Mouse (Mus musculus) thymus, adult 2 months (tissue): ENCODE results near the gene Ugt1a6a. TPM values are rescaled to one million over a fixed set of nuclear protein-coding genes. Genes with fewer than 3 reads are reported as not detected.
"Not testable (repeated sequence)": the region's sequence is repeated elsewhere in the genome, so short reads cannot be mapped to it uniquely, and the experiment has no call there.

ENCODE experiments used
- DNase-seq: peaks from one replicate; pipeline ENCODE4 v3.0.0; 2021
- H3K27ac ChIP-seq: fragments of 200-500 bp; 2 replicates; pipeline ENCODE4 v1.5.1; 2012; ENCODE audit warnings: low read length, control low read depth; ENCODE audit not compliant: control insufficient read depth, insufficient read depth
- H3K27me3 ChIP-seq: fragments of 200-500 bp; 2 replicates; pipeline ENCODE4 v1.6.1; 2012; ENCODE audit warnings: mild to moderate bottlenecking, low read length, moderate library complexity, mixed read lengths; ENCODE audit not compliant: control insufficient read depth, insufficient read depth
- H3K36me3 ChIP-seq: fragments of 200-500 bp; 2 replicates; pipeline ENCODE4 v1.6.1; 2012; ENCODE audit warnings: mild to moderate bottlenecking, low read length, moderate library complexity; ENCODE audit not compliant: control insufficient read depth, insufficient read depth
- H3K4me1 ChIP-seq: fragments of 200-500 bp; replicated peaks from 2 replicates; pipeline ENCODE4 v1.6.1; 2012; ENCODE audit warnings: low read length; ENCODE audit not compliant: control insufficient read depth, insufficient read depth
- H3K4me3 ChIP-seq: fragments of 200-500 bp; 2 replicates; pipeline ENCODE4 v1.5.1; 2012; ENCODE audit warnings: mild to moderate bottlenecking, low read length, control low read depth, moderate library complexity; ENCODE audit not compliant: control insufficient read depth, insufficient read depth
- CTCF ChIP-seq: fragments of 200-500 bp; IDR thresholded peaks from 2 replicates; pipeline ENCODE4 v1.5.1; 2012; ENCODE audit warnings: mild to moderate bottlenecking, control low read depth, low read length, moderate library complexity, borderline replicate concordance; ENCODE audit not compliant: control insufficient read depth, poor library complexity, insufficient read depth; ENCODE audit errors: extremely low read depth
- POLR2A ChIP-seq: fragments of 200-500 bp; IDR thresholded peaks from 2 replicates; pipeline ENCODE4 v1.6.1; 2012; ENCODE audit warnings: mild to moderate bottlenecking, low read length, control low read depth, moderate library complexity; ENCODE audit not compliant: control insufficient read depth, poor library complexity, insufficient read depth; ENCODE audit errors: extremely low read depth
- WGBS: fragments of 180-500 bp; shearing (Covaris S2); methylation state at CpG from one replicate; pipeline ENCODE4 v1.1.7; 2018; 5-methylcytosine and 5-hydroxymethylcytosine counted together
- polyA plus RNA-seq: library from polyadenylated mRNA; depleted of rRNA; stranded (reverse); fragments of >200 nt; gene quantifications from 2 replicates; pipeline ENCODE4 v1.2.3, GENCODE M21; 2012

The Ugt1a6a gene
- polyA plus RNA-seq, 1 experiment = 3.8 TPM

GRCm38 (mm10) chr1:88223591-88223990 lies 89.0 kb downstream of the Ugt1a6a start:
- Histone ChIP-seq H3K4me1 (no peaks in the 10 kb centered on the region), H3K27me3 (no peaks in the 10 kb centered on the region), H3K27ac (no peak overlapping the region), H3K36me3 (no peaks in the 10 kb centered on the region), H3K4me3 (no peak overlapping the region)
- peak; percentile 6 for DNase-seq
- 55% methylated on average over 1 of the region's 1 CpGs for WGBS
- no peak for TF ChIP-seq CTCF
- TF ChIP-seq POLR2A = no peak

GRCm38 (mm10) chr1:88224029-88224776 lies 89.6 kb downstream of the Ugt1a6a start:
- Histone ChIP-seq H3K4me1 (no peaks in the 10 kb centered on the region), H3K27me3 (no peaks in the 10 kb centered on the region), H3K36me3 (no peaks in the 10 kb centered on the region), H3K27ac (no peak overlapping the region), H3K4me3 (no peak overlapping the region)
- 73% methylated on average over 2 of the region's 2 CpGs for WGBS
- peak; percentile 3 for DNase-seq
- TF ChIP-seq POLR2A (no peak), CTCF (no peak)

- DNase-seq = not testable (repeated sequence)
Observed at GRCm38 (mm10) chr1:88225301-88225700, 90.7 kb downstream of the Ugt1a6a start.

GRCm38 (mm10) chr1:88225741-88226140 lies 91.1 kb downstream of the Ugt1a6a start:
- H3K27ac ChIP-seq = no peak overlapping the region
- H3K4me3 ChIP-seq = no peak overlapping the region
- H3K36me3 ChIP-seq = no peaks in the 10 kb centered on the region
- H3K4me1 ChIP-seq = no peaks in the 10 kb centered on the region
- peak; percentile 1 for DNase-seq
- TF ChIP-seq POLR2A = no peak
- no peak for TF ChIP-seq CTCF
- no peaks in the 10 kb centered on the region for H3K27me3 ChIP-seq

More at GRCm38 (mm10) chr1:88225301-88225700, 90.7 kb downstream of the Ugt1a6a start:
- not testable (repeated sequence) for H3K36me3 ChIP-seq, H3K27me3 ChIP-seq, H3K4me1 ChIP-seq, H3K4me3 ChIP-seq, H3K27ac ChIP-seq
- 48% methylated on average over 2 of the region's 2 CpGs for WGBS

GRCm38 (mm10) chr1:88226670-88227379 lies 92.2 kb downstream of the Ugt1a6a start, which contains the start of gene Mroh2a:
Mroh2a (plus strand) TSS chr1:88226986.
- no peaks in the 10 kb centered on the region for H3K36me3 ChIP-seq
- peak; percentile 9 for DNase-seq
- WGBS = 50% methylated on average over 5 of the region's 5 CpGs
- H3K27me3 ChIP-seq = no peaks in the 10 kb centered on the region
- no peak within 1 kb of the TSS for H3K27ac ChIP-seq
- no peaks in the 10 kb centered on the region for H3K4me1 ChIP-seq
- no peak within 1 kb of the TSS for H3K4me3 ChIP-seq
- TF ChIP-seq CTCF (no peak), POLR2A (no peak)

- no peak for DNase-seq
- Histone ChIP-seq H3K27me3 (no peaks in the 10 kb centered on the region), H3K4me1 (no peaks in the 10 kb centered on the region), H3K36me3 (no peaks in the 10 kb centered on the region), H3K27ac (no peak overlapping the region), H3K4me3 (no peak overlapping the region)
- WGBS = 61% methylated on average over 2 of the region's 2 CpGs
- no peak for TF ChIP-seq POLR2A
- no peak for TF ChIP-seq CTCF
Observed at GRCm38 (mm10) chr1:88227482-88227881, 92.9 kb downstream of the Ugt1a6a start.

- Histone ChIP-seq H3K36me3 (no peaks in the 10 kb centered on the region), H3K27ac (no peak overlapping the region), H3K4me3 (no peak overlapping the region), H3K4me1 (no peaks in the 10 kb centered on the region), H3K27me3 (no peaks in the 10 kb centered on the region)
- DNase-seq = no peak
- 74% methylated on average over 7 of the region's 7 CpGs for whole genome bisulfite sequencing
- no peak for TF ChIP-seq POLR2A
- no peak for TF ChIP-seq CTCF
Observed at GRCm38 (mm10) chr1:88228121-88228520, 93.5 kb downstream of the Ugt1a6a start.
